Mouse (Mus musculus): ENCODE measurements at regions not wholly inside any gene's neighbourhood (a gene's known extent, or its start where the extent isn't known, plus 50 kb on each side); places are given as distances from the start of the nearest gene placed in this dataset.
"Not testable (repeated sequence)": the region's sequence is repeated elsewhere in the genome, so short reads cannot be mapped to it uniquely, and the experiment has no call there.

DNA sequence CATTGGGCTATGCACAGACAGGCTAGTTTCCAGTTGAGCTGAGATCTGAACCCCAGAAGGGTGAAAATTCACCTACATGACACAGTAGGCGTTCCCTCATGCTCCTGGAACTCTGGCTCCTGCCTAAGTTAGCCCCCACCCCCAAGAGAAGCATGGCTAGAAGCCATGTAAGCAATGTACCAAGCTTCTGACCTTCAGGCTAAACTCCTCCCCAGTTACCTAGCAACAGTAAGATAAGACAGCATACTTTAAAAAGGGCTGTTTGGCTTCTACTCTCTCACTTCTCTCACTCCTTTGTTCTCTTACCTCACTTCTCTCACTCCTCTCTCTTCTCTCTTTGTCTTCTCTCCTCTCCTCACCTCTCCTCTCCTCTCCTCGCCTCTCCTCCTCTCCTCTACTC is 629.7 kb upstream of the Prmt6 start:
- not testable (repeated sequence) for H3K9ac ChIP-seq (replicated peaks); H3K27me3 ChIP-seq (ENCODE audit: insufficient read depth, low read length); H3K36me3 ChIP-seq (replicated peaks; ENCODE audit: insufficient read depth, low read length); ATAC-seq; H3K4me2 ChIP-seq (ENCODE audit: low read depth, low read length); DNase-seq; H3K27ac ChIP-seq (ENCODE audit: low read depth); H3K9me3 ChIP-seq (ENCODE audit: low read length); H3K4me1 ChIP-seq (ENCODE audit: insufficient read depth); H3K4me3 ChIP-seq (ENCODE audit: low read depth, low read length)
- 23% methylated on average over 2 of the region's 2 CpGs for WGBS (ENCODE audit: insufficient replicate concordance)

DNA sequence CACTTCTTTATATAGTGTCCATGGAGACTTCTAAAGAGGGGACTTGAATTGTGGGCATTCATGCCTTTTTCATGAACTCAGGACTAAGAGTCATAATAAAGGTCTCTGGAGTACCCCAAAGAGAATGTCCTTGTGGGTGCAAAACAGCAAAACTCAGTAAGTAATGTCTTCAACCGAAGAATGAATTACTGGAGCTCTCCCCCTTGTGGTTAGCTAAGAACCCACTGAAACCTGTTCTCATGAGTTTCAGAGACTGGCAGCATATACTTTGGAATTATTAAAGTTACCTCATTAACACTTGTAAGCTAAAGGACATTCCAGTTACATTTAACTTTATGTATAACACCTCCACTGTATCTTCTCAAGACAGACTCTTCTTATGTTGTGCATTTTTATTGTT is 615.2 kb upstream of the Prmt6 start:
- Histone ChIP-seq H3K27ac (ENCODE audit: low read depth) (no peak overlapping the region), H3K4me3 (ENCODE audit: low read depth, low read length) (no peak overlapping the region), H3K27me3 (ENCODE audit: insufficient read depth, low read length) (no peaks in the 10 kb centered on the region), H3K36me3 (replicated peaks; ENCODE audit: insufficient read depth, low read length) (no peaks in the 10 kb centered on the region), H3K4me1 (ENCODE audit: insufficient read depth) (no peaks in the 10 kb centered on the region), H3K9me3 (ENCODE audit: low read length) (no peaks in the 10 kb centered on the region), H3K9ac (replicated peaks) (no peak overlapping the region), H3K4me2 (ENCODE audit: low read depth, low read length) (no peak overlapping the region)
- WGBS (ENCODE audit: insufficient replicate concordance), result 78% methylated on average over 1 of the region's 1 CpGs
- DNase-seq, result no peak
- TF ChIP-seq EP300 (IDR thresholded peaks at IDR 0.05; ENCODE audit: low read depth), result no peak
- TF ChIP-seq CTCF (IDR thresholded peaks at IDR 0.05; ENCODE audit: low read depth), result no peak
- no peak for ATAC-seq

DNA sequence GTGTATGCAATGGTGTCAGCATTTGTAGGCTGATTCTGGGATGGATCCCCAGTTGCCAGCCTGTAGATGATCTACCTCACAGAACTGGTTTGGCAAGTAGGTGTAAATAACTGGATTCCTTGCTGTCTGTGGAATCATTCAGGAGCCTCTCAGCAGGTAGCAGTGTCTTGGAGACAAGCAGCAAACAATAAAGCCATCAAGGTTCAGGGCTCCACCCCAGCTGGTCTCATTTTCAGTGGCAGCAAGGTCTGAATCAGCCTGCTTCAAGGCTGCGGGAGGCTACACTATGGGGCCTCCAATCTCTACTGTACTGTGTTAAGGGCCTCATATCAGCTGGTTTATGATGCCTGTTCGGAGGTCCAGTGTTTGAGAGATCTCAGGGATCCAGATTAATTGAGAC is 596.4 kb upstream of the Prmt6 start:
- H3K27me3 ChIP-seq (ENCODE audit: insufficient read depth, low read length), result no peaks in the 10 kb centered on the region
- no peak overlapping the region for H3K4me3 ChIP-seq (ENCODE audit: low read depth, low read length)
- no peak for TF ChIP-seq EP300 (IDR thresholded peaks at IDR 0.05; ENCODE audit: low read depth)
- TF ChIP-seq CTCF (IDR thresholded peaks at IDR 0.05; ENCODE audit: low read depth), result no peak
- DNase-seq (no peak), ATAC-seq (no peak)
- H3K4me2 ChIP-seq (ENCODE audit: low read depth, low read length), result no peak overlapping the region
- whole genome bisulfite sequencing (ENCODE audit: insufficient replicate concordance), result 77% methylated on average over 2 of the region's 2 CpGs
- no peak overlapping the region for H3K9ac ChIP-seq (replicated peaks)
- no peak overlapping the region for H3K27ac ChIP-seq (ENCODE audit: low read depth)
- H3K36me3 ChIP-seq (replicated peaks; ENCODE audit: insufficient read depth, low read length), result no peaks in the 10 kb centered on the region
- no peaks in the 10 kb centered on the region for H3K9me3 ChIP-seq (ENCODE audit: low read length)
- H3K4me1 ChIP-seq (ENCODE audit: insufficient read depth), result no peaks in the 10 kb centered on the region

- 75% methylated on average over 3 of the region's 3 CpGs for WGBS (ENCODE audit: insufficient replicate concordance)
- H3K27ac ChIP-seq (ENCODE audit: low read depth), result no peak overlapping the region
- TF ChIP-seq CTCF (IDR thresholded peaks at IDR 0.05; ENCODE audit: low read depth) (no peak), EP300 (IDR thresholded peaks at IDR 0.05; ENCODE audit: low read depth) (no peak)
- H3K4me1 ChIP-seq (ENCODE audit: insufficient read depth), result no peaks in the 10 kb centered on the region
- no peaks in the 10 kb centered on the region for H3K9me3 ChIP-seq (ENCODE audit: low read length)
- H3K4me2 ChIP-seq (ENCODE audit: low read depth, low read length), result no peak overlapping the region
- no peak for DNase-seq
- no peak overlapping the region for H3K4me3 ChIP-seq (ENCODE audit: low read depth, low read length)
- no peaks in the 10 kb centered on the region for H3K36me3 ChIP-seq (replicated peaks; ENCODE audit: insufficient read depth, low read length)
- no peaks in the 10 kb centered on the region for H3K27me3 ChIP-seq (ENCODE audit: insufficient read depth, low read length)
- no peak overlapping the region for H3K9ac ChIP-seq (replicated peaks)
- ATAC-seq, result no peak
Measured at GRCm38 (mm10) chr3:110820709-110821401, 570.1 kb upstream of the Prmt6 start.

DNA sequence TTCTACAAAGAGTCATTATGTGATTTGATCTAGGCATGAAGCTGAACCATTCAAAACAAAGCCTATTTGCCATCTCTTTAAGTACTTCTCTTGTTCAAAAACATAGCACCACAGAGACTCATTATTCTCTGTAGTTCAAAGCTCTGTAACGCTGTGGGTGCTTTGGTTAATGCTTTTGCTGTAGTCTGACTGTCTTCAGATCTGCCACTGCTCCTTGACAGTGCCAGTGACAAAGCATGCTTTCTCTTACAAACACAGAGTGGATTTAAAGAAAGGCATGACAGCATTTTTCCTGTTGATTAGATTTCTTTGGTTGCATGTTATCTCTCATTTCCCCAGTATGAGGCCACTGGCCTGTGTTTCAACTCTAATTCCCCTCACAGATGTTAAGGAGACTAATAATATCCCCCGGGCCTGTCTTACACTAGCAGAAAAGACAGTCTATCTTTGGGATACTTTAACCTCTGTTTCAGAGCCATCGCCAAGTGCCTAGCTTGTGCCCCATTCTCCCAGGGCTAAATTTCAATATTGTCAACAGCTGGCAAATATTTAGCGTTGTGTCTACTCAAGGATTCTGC is 538.3 kb upstream of the Prmt6 start:
- TF ChIP-seq EP300 (IDR thresholded peaks at IDR 0.05; ENCODE audit: low read depth), result no peak
- TF ChIP-seq CTCF (IDR thresholded peaks at IDR 0.05; ENCODE audit: low read depth), result no peak
- no peak overlapping the region for H3K27ac ChIP-seq (ENCODE audit: low read depth)
- H3K9ac ChIP-seq (replicated peaks), result no peak overlapping the region
- no peak overlapping the region for H3K4me2 ChIP-seq (ENCODE audit: low read depth, low read length)
- DNase-seq (no peak), ATAC-seq (no peak)
- no peaks in the 10 kb centered on the region for H3K27me3 ChIP-seq (ENCODE audit: insufficient read depth, low read length)
- 62% methylated on average over 4 of the region's 4 CpGs for WGBS (ENCODE audit: insufficient replicate concordance)
- H3K4me3 ChIP-seq (ENCODE audit: low read depth, low read length), result no peak overlapping the region
- H3K9me3 ChIP-seq (ENCODE audit: low read length), result no peaks in the 10 kb centered on the region
- no peaks in the 10 kb centered on the region for H3K4me1 ChIP-seq (ENCODE audit: insufficient read depth)
- H3K36me3 ChIP-seq (replicated peaks; ENCODE audit: insufficient read depth, low read length), result no peaks in the 10 kb centered on the region

GRCm38 (mm10) chr3:110755266-110755665 is 504.5 kb upstream of the Prmt6 start:
- H3K4me1 ChIP-seq (ENCODE audit: insufficient read depth), result no peaks in the 10 kb centered on the region
- H3K27me3 ChIP-seq (ENCODE audit: insufficient read depth, low read length), result no peaks in the 10 kb centered on the region
- 72% methylated on average over 1 of the region's 1 CpGs for WGBS (ENCODE audit: insufficient replicate concordance)
- no peaks in the 10 kb centered on the region for H3K36me3 ChIP-seq (replicated peaks; ENCODE audit: insufficient read depth, low read length)
- H3K27ac ChIP-seq (ENCODE audit: low read depth), result no peak overlapping the region
- no peak overlapping the region for H3K4me2 ChIP-seq (ENCODE audit: low read depth, low read length)
- TF ChIP-seq EP300 (IDR thresholded peaks at IDR 0.05; ENCODE audit: low read depth) (no peak), CTCF (IDR thresholded peaks at IDR 0.05; ENCODE audit: low read depth) (no peak)
- ATAC-seq (no peak), DNase-seq (no peak)
- no peaks in the 10 kb centered on the region for H3K9me3 ChIP-seq (ENCODE audit: low read length)
- H3K9ac ChIP-seq (replicated peaks), result no peak overlapping the region
- H3K4me3 ChIP-seq (ENCODE audit: low read depth, low read length), result no peak overlapping the region
